Mouse (Mus musculus) spleen, adult 12 weeks (tissue): ENCODE data around the gene 2310039H08Rik.
"Not testable (repeated sequence)": the region's sequence is repeated elsewhere in the genome, so short reads cannot be mapped to it uniquely, and the experiment has no call there.

Experiments used
- DNase-seq: peaks from one replicate; pipeline ENCODE4 v3.0.0; 2022; ENCODE audit warnings: low spot score

Gene 2310039H08Rik

GRCm38 (mm10) chr17:46763544-46763943 is 8.9 kb upstream of the 2310039H08Rik start, which contains the start of gene Ptcra:
Ptcra (minus strand) TSS chr17:46763712.
- DNase-seq: no peak

GRCm38 (mm10) chr17:46764916-46765315 is 7.5 kb upstream of the 2310039H08Rik start:
- DNase-seq: not testable (repeated sequence)

- DNase-seq: no peak
Measured at GRCm38 (mm10) chr17:46767868-46768267, 4.6 kb upstream of the 2310039H08Rik start.

- no peak for DNase-seq
Measured at GRCm38 (mm10) chr17:46770546-46770945, 1.9 kb upstream of the 2310039H08Rik start.

GRCm38 (mm10) chr17:46771025-46771424 is 1.4 kb upstream of the 2310039H08Rik start:
- DNase-seq: no peak

GRCm38 (mm10) chr17:46771616-46772015 is 819 bp upstream of the 2310039H08Rik start:
- DNase-seq: no peak

- no peak for DNase-seq
Measured at GRCm38 (mm10) chr17:46772038-46772403, 414 bp upstream of the 2310039H08Rik start.

GRCm38 (mm10) chr17:46773278-46774130 is 1.1 kb downstream of the 2310039H08Rik start:
- no peak for DNase-seq

GRCm38 (mm10) chr17:46774131-46774472 is 1.7 kb downstream of the 2310039H08Rik start:
- no peak for DNase-seq

GRCm38 (mm10) chr17:46775070-46775469 is 2.6 kb downstream of the 2310039H08Rik start:
- no peak for DNase-seq

GRCm38 (mm10) chr17:46776087-46776486 is 3.7 kb downstream of the 2310039H08Rik start:
- no peak for DNase-seq

- no peak for DNase-seq
Measured at GRCm38 (mm10) chr17:46781876-46782275, 9.4 kb downstream of the 2310039H08Rik start.

- peak; percentile 90 for DNase-seq
Measured at GRCm38 (mm10) chr17:46782341-46783221, 10.1 kb downstream of the 2310039H08Rik start, which contains the start of gene Rpl7l1. Rpl7l1 (minus strand) TSS chr17:46782672.

- DNase-seq: no peak
Measured at GRCm38 (mm10) chr17:46783222-46783565, 10.8 kb downstream of the 2310039H08Rik start.

- DNase-seq: no peak
Measured at GRCm38 (mm10) chr17:46786952-46787351, 14.5 kb downstream of the 2310039H08Rik start.

GRCm38 (mm10) chr17:46787974-46788373 is 15.5 kb downstream of the 2310039H08Rik start:
- DNase-seq: not testable (repeated sequence)

- DNase-seq: no peak
Measured at GRCm38 (mm10) chr17:46792963-46793362, 20.5 kb downstream of the 2310039H08Rik start.

- DNase-seq: no peak
Measured at GRCm38 (mm10) chr17:46796743-46797142, 24.3 kb downstream of the 2310039H08Rik start.

- no peak for DNase-seq
Measured at GRCm38 (mm10) chr17:46797386-46797785, 25.0 kb downstream of the 2310039H08Rik start.

GRCm38 (mm10) chr17:46799680-46800079 is 27.2 kb downstream of the 2310039H08Rik start:
- no peak for DNase-seq

GRCm38 (mm10) chr17:46801761-46802160 is 29.3 kb downstream of the 2310039H08Rik start:
- no peak for DNase-seq

- no peak for DNase-seq
Measured at GRCm38 (mm10) chr17:46808376-46808775, 35.9 kb downstream of the 2310039H08Rik start.
